Mouse (Mus musculus) forebrain, embryonic 12.5 days (tissue): ENCODE data around the gene Bhlha15. TPM values are rescaled to one million over a fixed set of nuclear protein-coding genes. Genes with fewer than 3 reads are reported as not detected.

ENCODE experiments used
- ATAC-seq: fragments of 200-750 bp; cut with Nextera tagmentation; 2 replicates; pipeline ENCODE4 v1.8.0; 2017; ENCODE audit warnings: moderate TSS enrichment; ENCODE audit not compliant: low FRiP score
- H3K27ac ChIP-seq: fragments of 300-500 bp; sonication (generic); 2 replicates; pipeline ENCODE4 v1.5.1; 2016; ENCODE audit warnings: mild to moderate bottlenecking
- H3K27me3 ChIP-seq: fragments of 300-500 bp; sonication (generic); 2 replicates; pipeline ENCODE4 v1.6.1; 2016; ENCODE audit warnings: mild to moderate bottlenecking
- H3K36me3 ChIP-seq: fragments of 300-500 bp; sonication (generic); replicated peaks from 2 replicates; pipeline ENCODE4 v1.6.1; 2016; ENCODE audit warnings: mild to moderate bottlenecking
- H3K4me1 ChIP-seq: fragments of 300-500 bp; sonication (generic); 2 replicates; pipeline ENCODE4 v1.6.1; 2016
- H3K4me2 ChIP-seq: fragments of 300-500 bp; sonication (generic); 2 replicates; pipeline ENCODE4 v1.6.1; 2016; ENCODE audit warnings: mild to moderate bottlenecking, moderate library complexity
- H3K4me3 ChIP-seq: fragments of 300-500 bp; sonication (generic); replicated peaks from 2 replicates; pipeline ENCODE4 v1.5.1; 2016; ENCODE audit warnings: mild to moderate bottlenecking
- H3K9ac ChIP-seq: fragments of 300-500 bp; sonication (generic); 2 replicates; pipeline ENCODE4 v1.6.1; 2016; ENCODE audit warnings: mild to moderate bottlenecking
- H3K9me3 ChIP-seq: fragments of 300-500 bp; sonication (generic); 2 replicates; pipeline ENCODE4 v1.6.1; 2016
- WGBS: fragments of 180-500 bp; shearing (Covaris S2); methylation state at CpG from one replicate; pipeline ENCODE4 v1.1.7; 2016; 5-methylcytosine and 5-hydroxymethylcytosine counted together
- polyA plus RNA-seq: library from polyadenylated mRNA; unstranded; fragments of >200 nt; fragmentation: Nextera tagmentation; extraction: Ambion mirVana; gene quantifications from 2 replicates; pipeline ENCODE4 v1.2.1, GENCODE M21; 2016

Gene Bhlha15
- polyA plus RNA-seq, 1 experiment from 2014 or later, result 0.09 TPM

GRCm38 (mm10) chr5:144169275-144169975, 20.7 kb upstream of the Bhlha15 start:
- no peaks in the 10 kb centered on the region for H3K4me1 ChIP-seq
- peaks cover 69% of the 10 kb centered on the region for H3K36me3 ChIP-seq
- no peak overlapping the region for H3K4me2 ChIP-seq
- ATAC-seq, result no peak
- no peak overlapping the region for H3K9ac ChIP-seq
- H3K27me3 ChIP-seq, result no peaks in the 10 kb centered on the region
- no peaks in the 10 kb centered on the region for H3K9me3 ChIP-seq
- H3K4me3 ChIP-seq, result no peak overlapping the region
- no peak overlapping the region for H3K27ac ChIP-seq
- 89% methylated on average over 8 of the region's 8 CpGs for WGBS

- WGBS, result 96% methylated on average over 18 of the region's 18 CpGs
- no peak overlapping the region for H3K27ac ChIP-seq
- H3K36me3 ChIP-seq, result peaks cover 87% of the 10 kb centered on the region
- no peaks in the 10 kb centered on the region for H3K27me3 ChIP-seq
- ATAC-seq, result no peak
- no peak overlapping the region for H3K4me3 ChIP-seq
- no peaks in the 10 kb centered on the region for H3K9me3 ChIP-seq
- no peak overlapping the region for H3K4me2 ChIP-seq
- H3K9ac ChIP-seq, result no peak overlapping the region
- no peaks in the 10 kb centered on the region; the same call in 1 of the 2 replicates for H3K4me1 ChIP-seq
Measured at GRCm38 (mm10) chr5:144173648-144174047, 16.4 kb upstream of the Bhlha15 start.

DNA sequence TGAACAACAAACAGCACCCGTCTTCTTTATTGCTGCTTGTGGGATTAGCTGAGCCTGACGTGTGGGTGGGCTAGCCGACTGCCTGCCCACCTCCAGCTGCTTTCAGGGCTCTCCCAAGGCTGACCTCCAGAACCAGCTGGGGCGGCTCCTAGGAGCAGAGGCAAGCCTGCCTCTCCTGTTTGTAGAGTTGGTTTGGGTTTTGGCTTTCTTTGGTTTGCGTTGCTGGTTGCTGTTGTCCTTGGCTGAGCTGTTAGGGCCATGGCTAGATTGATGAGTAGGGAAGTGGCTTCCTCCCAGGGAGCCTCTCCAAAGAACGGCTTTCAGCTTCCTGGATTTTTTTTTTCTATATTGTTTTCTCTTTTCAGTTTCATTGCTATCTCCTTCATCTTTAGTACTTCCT, 11.9 kb upstream of the Bhlha15 start:
- WGBS, result 73% methylated on average over 6 of the region's 6 CpGs
- no peaks in the 10 kb centered on the region; the same call in 1 of the 2 replicates for H3K4me1 ChIP-seq
- no peaks in the 10 kb centered on the region for H3K9me3 ChIP-seq
- no peak overlapping the region for H3K27ac ChIP-seq
- no peak for ATAC-seq
- H3K27me3 ChIP-seq, result no peaks in the 10 kb centered on the region
- H3K4me2 ChIP-seq, result no peak overlapping the region
- H3K9ac ChIP-seq, result no peak overlapping the region
- peaks cover 70% of the 10 kb centered on the region for H3K36me3 ChIP-seq
- no peak overlapping the region for H3K4me3 ChIP-seq

DNA sequence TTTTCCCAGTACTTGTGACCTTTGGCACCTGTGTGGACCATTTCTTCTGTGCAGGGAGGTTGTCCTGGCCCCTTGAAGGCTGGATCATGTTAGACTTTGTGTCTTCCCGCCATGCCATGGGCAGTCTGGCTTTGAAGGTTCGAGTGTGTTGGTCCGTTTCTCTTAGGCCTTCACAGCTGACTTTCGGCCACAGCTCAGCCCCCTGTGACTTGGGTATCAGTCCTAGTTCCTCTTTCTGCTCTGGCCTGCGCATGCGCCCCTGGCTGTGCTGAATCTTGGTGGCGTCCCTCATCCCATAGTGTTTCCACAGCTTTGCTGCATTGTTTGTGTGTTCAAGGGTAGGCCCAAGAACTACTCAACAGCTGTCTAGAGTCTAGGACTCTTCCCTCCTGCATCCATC, 8.8 kb upstream of the Bhlha15 start:
- H3K36me3 ChIP-seq, result peaks cover 61% of the 10 kb centered on the region
- H3K9ac ChIP-seq, result no peak overlapping the region
- ATAC-seq, result no peak
- H3K27ac ChIP-seq, result no peak overlapping the region
- WGBS, result 91% methylated on average over 7 of the region's 7 CpGs
- H3K4me3 ChIP-seq, result no peak overlapping the region
- H3K9me3 ChIP-seq, result no peaks in the 10 kb centered on the region
- no peaks in the 10 kb centered on the region; the same call in 1 of the 2 replicates for H3K4me1 ChIP-seq
- H3K4me2 ChIP-seq, result no peak overlapping the region
- H3K27me3 ChIP-seq, result no peaks in the 10 kb centered on the region

GRCm38 (mm10) chr5:144182542-144183247, 7.4 kb upstream of the Bhlha15 start:
- Histone ChIP-seq H3K4me3 (no peak overlapping the region), H3K9ac (no peak overlapping the region), H3K27me3 (no peaks in the 10 kb centered on the region), H3K27ac (no peak overlapping the region), H3K4me2 (no peak overlapping the region), H3K4me1 (no peaks in the 10 kb centered on the region; the same call in 1 of the 2 replicates), H3K36me3 (peaks cover 48% of the 10 kb centered on the region), H3K9me3 (no peaks in the 10 kb centered on the region)
- 90% methylated on average over 20 of the region's 20 CpGs for WGBS
- no peak for ATAC-seq

GRCm38 (mm10) chr5:144183248-144183559, 6.9 kb upstream of the Bhlha15 start:
- Histone ChIP-seq H3K4me3 (no peak overlapping the region), H3K36me3 (peaks cover 43% of the 10 kb centered on the region), H3K4me2 (no peak overlapping the region), H3K9ac (no peak overlapping the region), H3K4me1 (no peaks in the 10 kb centered on the region), H3K9me3 (no peaks in the 10 kb centered on the region), H3K27me3 (no peaks in the 10 kb centered on the region), H3K27ac (no peak overlapping the region)
- ATAC-seq, result no peak
- WGBS, result 90% methylated on average over 8 of the region's 8 CpGs

GRCm38 (mm10) chr5:144183647-144184335, 6.3 kb upstream of the Bhlha15 start:
- Histone ChIP-seq H3K9ac (no peak overlapping the region), H3K36me3 (peaks cover 43% of the 10 kb centered on the region), H3K27me3 (no peaks in the 10 kb centered on the region), H3K4me1 (no peaks in the 10 kb centered on the region), H3K27ac (no peak overlapping the region), H3K9me3 (no peaks in the 10 kb centered on the region), H3K4me3 (no peak overlapping the region), H3K4me2 (no peak overlapping the region)
- ATAC-seq, result no peak
- WGBS, result 89% methylated on average over 7 of the region's 7 CpGs

DNA sequence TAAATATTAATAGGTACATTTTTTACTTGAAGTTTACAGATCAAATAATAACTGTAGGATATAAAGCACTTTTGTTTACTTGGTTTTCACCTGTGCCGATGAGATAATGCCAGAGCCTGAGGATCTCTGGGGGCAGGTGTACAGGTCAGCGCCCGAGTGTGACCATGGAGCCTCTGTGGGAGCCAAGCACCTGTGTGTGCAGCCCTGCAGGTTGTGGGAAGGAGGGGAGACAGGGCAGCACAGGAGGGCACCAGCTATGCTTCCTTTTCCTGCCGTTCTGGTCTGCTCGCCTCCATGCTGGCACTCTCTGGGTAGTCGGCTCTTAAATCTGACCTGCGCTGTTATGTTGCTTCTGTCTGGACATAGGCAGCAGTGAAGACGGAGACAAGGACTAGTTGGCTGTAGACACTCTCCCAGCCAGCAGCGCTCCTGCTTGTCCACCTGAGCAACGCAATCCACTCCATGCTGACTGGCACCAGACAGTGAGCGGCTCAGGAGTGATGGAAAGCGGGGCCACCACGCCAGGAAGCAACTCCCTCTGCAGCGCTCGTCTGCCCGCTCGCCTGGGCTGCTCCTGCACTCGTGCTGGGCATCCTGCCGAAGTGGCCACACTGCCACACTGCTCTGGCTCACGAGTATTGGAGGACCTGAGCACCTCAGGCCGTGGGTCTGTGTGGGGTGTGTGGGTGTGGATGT, 5.6 kb upstream of the Bhlha15 start:
- Histone ChIP-seq H3K4me2 (no peak overlapping the region), H3K27ac (no peak overlapping the region), H3K9ac (no peak overlapping the region), H3K4me1 (peaks cover 4% of the 10 kb centered on the region; the same call in 1 of the 2 replicates), H3K9me3 (no peaks in the 10 kb centered on the region), H3K4me3 (no peak overlapping the region), H3K36me3 (peaks cover 36% of the 10 kb centered on the region), H3K27me3 (no peaks in the 10 kb centered on the region)
- no peak for ATAC-seq
- WGBS, result 94% methylated on average over 21 of the region's 21 CpGs

DNA sequence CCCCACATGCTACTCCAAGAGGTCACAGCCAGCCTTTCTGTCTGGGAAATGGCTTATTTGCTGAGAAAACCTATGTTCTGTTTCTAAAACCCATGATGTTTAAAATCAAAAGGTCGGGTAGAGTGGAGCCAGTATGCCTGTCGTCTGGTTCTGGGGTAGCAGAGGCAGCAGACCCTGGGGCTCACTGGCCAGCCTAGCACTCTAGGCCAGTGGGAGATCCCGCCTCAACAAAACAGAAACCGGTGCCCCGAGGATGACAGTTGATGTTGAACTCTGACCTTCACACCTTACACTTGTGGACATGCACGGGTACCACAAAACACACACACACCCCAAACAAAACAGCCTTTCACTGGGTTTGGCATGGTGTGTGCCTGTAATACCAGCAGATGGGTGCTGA, 1.7 kb upstream of the Bhlha15 start:
- H3K4me2 ChIP-seq, result no peak overlapping the region
- no peak overlapping the region for H3K4me3 ChIP-seq
- peaks cover 16% of the 10 kb centered on the region for H3K4me1 ChIP-seq
- 88% methylated on average over 6 of the region's 6 CpGs for WGBS
- H3K9me3 ChIP-seq, result no peaks in the 10 kb centered on the region
- no peak overlapping the region for H3K9ac ChIP-seq
- H3K27ac ChIP-seq, result no peak overlapping the region
- H3K36me3 ChIP-seq, result peaks cover 19% of the 10 kb centered on the region
- ATAC-seq, result no peak
- peaks cover 6% of the 10 kb centered on the region; the same call in 1 of the 2 replicates for H3K27me3 ChIP-seq

DNA sequence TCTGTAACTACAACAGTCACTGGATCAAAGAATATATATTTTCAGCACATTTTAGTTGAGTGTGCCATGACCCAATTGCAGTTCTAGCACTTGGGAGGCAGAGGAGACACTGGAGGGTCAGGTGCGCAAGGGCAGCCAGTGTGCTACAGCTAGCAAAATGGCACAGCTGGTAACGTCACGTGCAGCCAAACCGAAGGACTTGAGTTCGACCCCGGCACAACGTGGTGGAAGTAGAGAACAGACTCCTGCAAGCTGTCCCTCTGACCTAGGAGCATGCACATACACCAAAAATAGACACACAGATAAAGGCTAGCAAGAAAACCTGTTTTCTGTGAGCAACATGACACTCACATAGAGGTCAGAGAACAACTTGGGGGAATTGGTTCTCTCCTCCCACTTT, 759 bp upstream of the Bhlha15 start:
- Histone ChIP-seq H3K27ac (no peak overlapping the region), H3K4me3 (no peak overlapping the region), H3K4me1 (peaks cover 16% of the 10 kb centered on the region), H3K4me2 (no peak overlapping the region), H3K9me3 (no peaks in the 10 kb centered on the region), H3K36me3 (peaks cover 15% of the 10 kb centered on the region), H3K27me3 (peaks cover 6% of the 10 kb centered on the region; the same call in 1 of the 2 replicates), H3K9ac (no peak overlapping the region)
- WGBS, result 79% methylated on average over 7 of the region's 7 CpGs
- no peak for ATAC-seq

DNA sequence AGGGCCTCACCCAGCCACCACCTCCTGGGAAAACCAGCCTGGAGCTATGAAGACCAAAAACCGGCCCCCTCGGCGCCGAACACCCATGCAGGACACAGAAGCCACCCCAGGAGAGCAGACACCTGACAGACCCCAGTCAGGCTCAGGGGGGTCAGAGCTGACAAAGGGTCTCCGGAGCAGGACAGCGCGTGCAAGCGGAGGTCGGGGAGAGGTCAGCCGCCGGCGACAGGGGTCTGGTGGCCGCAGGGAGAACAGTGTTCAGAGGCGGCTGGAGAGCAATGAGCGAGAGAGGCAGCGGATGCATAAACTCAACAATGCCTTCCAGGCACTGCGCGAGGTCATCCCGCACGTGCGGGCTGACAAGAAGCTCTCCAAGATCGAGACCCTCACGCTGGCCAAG, 940 bp downstream of the Bhlha15 start:
- 55% methylated on average over 23 of the region's 23 CpGs for WGBS
- Histone ChIP-seq H3K4me3 (no peak overlapping the region), H3K9ac (no peak overlapping the region), H3K27ac (no peak overlapping the region), H3K9me3 (no peaks in the 10 kb centered on the region), H3K36me3 (peaks cover under 1% of the 10 kb centered on the region; the same call in 1 of the 2 replicates), H3K4me2 (no peak overlapping the region), H3K27me3 (peaks cover 6% of the 10 kb centered on the region; the same call in 1 of the 2 replicates), H3K4me1 (peaks cover 16% of the 10 kb centered on the region)
- ATAC-seq, result no peak

GRCm38 (mm10) chr5:144192673-144193072, 2.6 kb downstream of the Bhlha15 start:
- Histone ChIP-seq H3K27ac (no peak overlapping the region), H3K4me3 (no peak overlapping the region), H3K36me3 (no peaks in the 10 kb centered on the region; the same call in 1 of the 2 replicates), H3K9me3 (no peaks in the 10 kb centered on the region), H3K9ac (no peak overlapping the region), H3K4me2 (no peak overlapping the region), H3K27me3 (peaks cover 6% of the 10 kb centered on the region; the same call in 1 of the 2 replicates), H3K4me1 (peaks cover 23% of the 10 kb centered on the region)
- WGBS, result 80% methylated on average over 6 of the region's 6 CpGs
- no peak for ATAC-seq
